Mouse (Mus musculus) stomach, embryonic 14.5 days (tissue): ENCODE measurements around the gene Uso1. TPM values are rescaled to one million over a fixed set of nuclear protein-coding genes. Genes with fewer than 3 reads are reported as not detected.

ENCODE experiments used
- ATAC-seq: fragments of 200-750 bp; cut with Nextera tagmentation; 2 replicates; pipeline ENCODE4 v1.8.0; 2017; ENCODE audit warnings: low read depth, moderate TSS enrichment; ENCODE audit not compliant: insufficient number of reproducible peaks, insufficient read depth, low FRiP score
- H3K27ac ChIP-seq: fragments of 300-500 bp; sonication (generic); 2 replicates; pipeline ENCODE4 v1.5.1; 2014; ENCODE audit warnings: mild to moderate bottlenecking, low read length, moderate library complexity, mixed read lengths
- H3K27me3 ChIP-seq: fragments of 300-500 bp; sonication (generic); 2 replicates; pipeline ENCODE4 v1.6.1; 2014; ENCODE audit warnings: low read length, control low read depth, mixed read lengths; ENCODE audit not compliant: control insufficient read depth, insufficient read depth
- H3K36me3 ChIP-seq: fragments of 300-500 bp; sonication (generic); 2 replicates; pipeline ENCODE4 v1.6.1; 2014; ENCODE audit warnings: mild to moderate bottlenecking, control low read depth, low read length, moderate library complexity, mixed read lengths; ENCODE audit not compliant: control insufficient read depth, insufficient read depth
- H3K4me1 ChIP-seq: fragments of 300-500 bp; sonication (generic); 2 replicates; pipeline ENCODE4 v1.6.1; 2014; ENCODE audit warnings: low read length, control low read depth, mixed read lengths; ENCODE audit not compliant: control insufficient read depth, insufficient read depth
- H3K4me2 ChIP-seq: fragments of 300-500 bp; sonication (generic); replicated peaks from 2 replicates; pipeline ENCODE4 v1.6.1; 2014; ENCODE audit warnings: low read depth, low read length, control low read depth
- H3K4me3 ChIP-seq: fragments of 300-500 bp; sonication (generic); 2 replicates; pipeline ENCODE4 v1.5.1; 2014; ENCODE audit warnings: low read depth, low read length, control low read depth
- H3K9ac ChIP-seq: fragments of 300-500 bp; sonication (generic); replicated peaks from 2 replicates; pipeline ENCODE4 v1.6.1; 2014; ENCODE audit warnings: low read depth, mild to moderate bottlenecking, control low read depth, low read length, moderate library complexity, mixed read lengths
- H3K9me3 ChIP-seq: fragments of 300-500 bp; sonication (generic); 2 replicates; pipeline ENCODE4 v1.6.1; 2016; ENCODE audit warnings: low read depth, low read length, control low read depth; ENCODE audit not compliant: control insufficient read depth
- WGBS: fragments of 180-500 bp; shearing (Covaris S2); extraction: QIAGEN DNeasy Blood & Tissue Kit; methylation state at CpG from one replicate; pipeline ENCODE4 v1.1.7; 2014; 5-methylcytosine and 5-hydroxymethylcytosine counted together
- polyA plus RNA-seq: library from polyadenylated mRNA; unstranded; fragments of >200 nt; fragmentation: Nextera tagmentation; extraction: Ambion mirVana; gene quantifications from 2 replicates; pipeline ENCODE4 v1.2.1, GENCODE M21; 2014

Uso1 gene
- polyA plus RNA-seq, 1 experiment from 2014 or later = 34.7 TPM

GRCm38 (mm10) chr5:92210205-92210604 is 72.5 kb downstream of the Uso1 start:
- 76% methylated on average over 8 of the region's 8 CpGs for WGBS

GRCm38 (mm10) chr5:92212231-92212630 is 74.5 kb downstream of the Uso1 start:
- WGBS = 88% methylated on average over 4 of the region's 4 CpGs
- Histone ChIP-seq H3K9me3 (no peaks in the 10 kb centered on the region), H3K4me1 (no peaks in the 10 kb centered on the region)

More at GRCm38 (mm10) chr5:92210205-92210604, 72.5 kb downstream of the Uso1 start:
- Histone ChIP-seq H3K9me3 (no peaks in the 10 kb centered on the region), H3K27me3 (no peaks in the 10 kb centered on the region), H3K4me3 (no peak overlapping the region), H3K4me1 (no peaks in the 10 kb centered on the region), H3K27ac (no peak overlapping the region), H3K36me3 (no peaks in the 10 kb centered on the region; the same call in 1 of the 2 replicates), H3K4me2 (no peak overlapping the region), H3K9ac (no peak overlapping the region)
- ATAC-seq = no peak

GRCm38 (mm10) chr5:92215308-92215707 is 77.6 kb downstream of the Uso1 start, which contains the start of gene U90926:
Gene U90926 (minus strand): TSS chr5:92215408.
- no peak within 1 kb of the TSS for H3K4me2 ChIP-seq
- no peaks in the 10 kb centered on the region for H3K4me1 ChIP-seq
- ATAC-seq = no peak
- H3K9ac ChIP-seq = no peak within 1 kb of the TSS
- no peaks in the 10 kb centered on the region for H3K9me3 ChIP-seq
- 91% methylated on average over 4 of the region's 4 CpGs for WGBS
- no peaks in the 10 kb centered on the region for H3K27me3 ChIP-seq
- H3K36me3 ChIP-seq = no peaks in the 10 kb centered on the region
- no peak within 1 kb of the TSS for H3K4me3 ChIP-seq
- no peak within 1 kb of the TSS for H3K27ac ChIP-seq

More at GRCm38 (mm10) chr5:92212231-92212630, 74.5 kb downstream of the Uso1 start:
- Histone ChIP-seq H3K4me3 (no peak overlapping the region), H3K27me3 (no peaks in the 10 kb centered on the region), H3K9ac (no peak overlapping the region), H3K4me2 (no peak overlapping the region), H3K36me3 (no peaks in the 10 kb centered on the region), H3K27ac (no peak overlapping the region)
- no peak for ATAC-seq

- Histone ChIP-seq H3K27me3 (no peaks in the 10 kb centered on the region), H3K27ac (no peak overlapping the region), H3K36me3 (no peaks in the 10 kb centered on the region), H3K9ac (no peak overlapping the region), H3K4me2 (no peak overlapping the region), H3K4me3 (no peak overlapping the region), H3K4me1 (no peaks in the 10 kb centered on the region), H3K9me3 (no peaks in the 10 kb centered on the region)
- ATAC-seq = no peak
- WGBS = 66% methylated on average over 17 of the region's 17 CpGs
Observed at GRCm38 (mm10) chr5:92218915-92219793, 81.4 kb downstream of the Uso1 start.

- WGBS = 66% methylated on average over 6 of the region's 6 CpGs
- Histone ChIP-seq H3K27ac (no peak overlapping the region), H3K4me1 (no peaks in the 10 kb centered on the region), H3K4me3 (no peak overlapping the region), H3K9ac (no peak overlapping the region), H3K9me3 (no peaks in the 10 kb centered on the region), H3K27me3 (no peaks in the 10 kb centered on the region), H3K36me3 (no peaks in the 10 kb centered on the region), H3K4me2 (no peak overlapping the region)
- ATAC-seq = no peak
Observed at GRCm38 (mm10) chr5:92219826-92220225, 82.1 kb downstream of the Uso1 start.

- no peak for ATAC-seq
- Histone ChIP-seq H3K27ac (no peak overlapping the region), H3K27me3 (no peaks in the 10 kb centered on the region), H3K36me3 (no peaks in the 10 kb centered on the region), H3K4me2 (no peak overlapping the region), H3K4me1 (no peaks in the 10 kb centered on the region), H3K4me3 (no peak overlapping the region), H3K9me3 (no peaks in the 10 kb centered on the region), H3K9ac (no peak overlapping the region)
- 89% methylated on average over 8 of the region's 8 CpGs for WGBS
Observed at GRCm38 (mm10) chr5:92220287-92220902, 82.7 kb downstream of the Uso1 start.

- no peak overlapping the region for H3K9ac ChIP-seq
- ATAC-seq = no peak
- no peak overlapping the region for H3K4me3 ChIP-seq
- H3K4me2 ChIP-seq = no peak overlapping the region
- H3K27ac ChIP-seq = no peak overlapping the region
- 84% methylated on average over 7 of the region's 7 CpGs for WGBS
- no peaks in the 10 kb centered on the region for H3K9me3 ChIP-seq
- H3K4me1 ChIP-seq = no peaks in the 10 kb centered on the region
- no peaks in the 10 kb centered on the region for H3K36me3 ChIP-seq
- H3K27me3 ChIP-seq = no peaks in the 10 kb centered on the region
Observed at GRCm38 (mm10) chr5:92227782-92228181, 90.0 kb downstream of the Uso1 start.

GRCm38 (mm10) chr5:92228776-92229175 is 91.0 kb downstream of the Uso1 start:
- ATAC-seq = no peak
- no peaks in the 10 kb centered on the region for H3K27me3 ChIP-seq
- H3K9ac ChIP-seq = no peak overlapping the region
- H3K36me3 ChIP-seq = no peaks in the 10 kb centered on the region
- H3K4me3 ChIP-seq = no peak overlapping the region
- H3K4me2 ChIP-seq = no peak overlapping the region
- no peak overlapping the region for H3K27ac ChIP-seq
- no peaks in the 10 kb centered on the region for H3K4me1 ChIP-seq
- 34% methylated on average over 10 of the region's 10 CpGs for WGBS
- H3K9me3 ChIP-seq = no peaks in the 10 kb centered on the region
